Mouse (Mus musculus) liver, adult 2 months (tissue): ENCODE measurements around the gene Oxtr. TPM values are rescaled to one million over a fixed set of nuclear protein-coding genes. Genes with fewer than 3 reads are reported as not detected.

Experiments used
- DNase-seq: peaks from one replicate; pipeline ENCODE4 v3.0.0-alpha.2; 2011; ENCODE audit warnings: low read depth, low spot score; ENCODE audit errors: extremely low read depth
- H3K27ac ChIP-seq: fragments of 200-500 bp; replicated peaks from 2 replicates; pipeline ENCODE4 v1.5.1; 2012; ENCODE audit warnings: low read depth, mild to moderate bottlenecking, control low read depth, inconsistent platforms, low read length; ENCODE audit not compliant: insufficient read depth
- H3K27me3 ChIP-seq: fragments of 200-500 bp; 2 replicates; pipeline ENCODE4 v1.6.1; 2012; ENCODE audit warnings: mild to moderate bottlenecking, moderate library complexity, low read length, inconsistent platforms; ENCODE audit not compliant: control insufficient read depth, insufficient read depth
- H3K36me3 ChIP-seq: fragments of 200-500 bp; 2 replicates; pipeline ENCODE4 v1.6.1; 2012; ENCODE audit warnings: low read length, inconsistent platforms; ENCODE audit not compliant: control insufficient read depth, insufficient read depth
- H3K4me1 ChIP-seq: fragments of 200-500 bp; 2 replicates; pipeline ENCODE4 v1.6.1; 2011; ENCODE audit warnings: low read length; ENCODE audit not compliant: control insufficient read depth, insufficient read depth
- H3K4me3 ChIP-seq: fragments of 200-500 bp; 2 replicates; pipeline ENCODE4 v1.5.1; 2011; ENCODE audit warnings: low read depth, mild to moderate bottlenecking, control low read depth, low read length, moderate library complexity; ENCODE audit not compliant: insufficient read depth
- H3K79me2 ChIP-seq: fragments of 200-500 bp; 2 replicates; pipeline ENCODE4 v1.6.1; 2012; ENCODE audit warnings: inconsistent platforms, mild to moderate bottlenecking, low read length, moderate library complexity; ENCODE audit not compliant: control insufficient read depth, insufficient read depth
- H3K9ac ChIP-seq: fragments of 200-500 bp; 2 replicates; pipeline ENCODE4 v1.6.1; 2012; ENCODE audit warnings: low read depth, mild to moderate bottlenecking, control low read depth, inconsistent platforms, low read length
- CTCF ChIP-seq: fragments of 200-500 bp; IDR thresholded peaks from 2 replicates; pipeline ENCODE4 v1.5.1; 2011; ENCODE audit warnings: low read depth, low read length, control low read depth
- POLR2A ChIP-seq: fragments of 200-500 bp; IDR thresholded peaks from 2 replicates; pipeline ENCODE4 v1.6.1; 2011; ENCODE audit warnings: low read length, control low read depth; ENCODE audit not compliant: insufficient read depth; ENCODE audit errors: extremely low read depth
- WGBS: fragments of 180-500 bp; shearing (Covaris S2); methylation state at CpG from one replicate; pipeline ENCODE4 v1.1.7; 2018; 5-methylcytosine and 5-hydroxymethylcytosine counted together
- polyA plus RNA-seq: library from polyadenylated mRNA; depleted of rRNA; stranded (reverse); fragments of >200 nt; gene quantifications from 2 replicates; pipeline ENCODE4 v1.2.3, GENCODE M21; 2012
- total RNA-seq: library from RNA; depleted of rRNA; stranded (reverse); fragments of >200 nt; gene quantifications from 2 replicates; pipeline ENCODE4 v1.2.3, GENCODE M21; 2014

The Oxtr gene
- total and polyA plus RNA-seq, 2 experiments, result not detected

GRCm38 (mm10) chr6:112514591-112514990, 24.8 kb upstream of the Oxtr start:
- Histone ChIP-seq H3K4me1 (no peaks in the 10 kb centered on the region), H3K36me3 (no peaks in the 10 kb centered on the region), H3K27me3 (no peaks in the 10 kb centered on the region), H3K4me3 (no peak overlapping the region), H3K79me2 (no peaks in the 10 kb centered on the region), H3K9ac (no peak overlapping the region), H3K27ac (no peak overlapping the region)
- no peak for TF ChIP-seq CTCF
- TF ChIP-seq POLR2A, result no peak
- WGBS, result 88% methylated on average over 6 of the region's 6 CpGs
- no peak for DNase-seq

- Histone ChIP-seq H3K27ac (no peak overlapping the region), H3K36me3 (no peaks in the 10 kb centered on the region), H3K9ac (no peak overlapping the region), H3K4me1 (no peaks in the 10 kb centered on the region), H3K27me3 (no peaks in the 10 kb centered on the region), H3K4me3 (no peak overlapping the region), H3K79me2 (no peaks in the 10 kb centered on the region)
- 73% methylated on average over 4 of the region's 4 CpGs for WGBS
- no peak for TF ChIP-seq POLR2A
- TF ChIP-seq CTCF, result no peak
- no peak for DNase-seq
These were observed 20.6 kb upstream of the Oxtr start for GRCm38 (mm10) chr6:112510346-112510745.

GRCm38 (mm10) chr6:112509590-112510131, 19.9 kb upstream of the Oxtr start:
- Histone ChIP-seq H3K27me3 (no peaks in the 10 kb centered on the region), H3K4me1 (no peaks in the 10 kb centered on the region), H3K79me2 (no peaks in the 10 kb centered on the region), H3K9ac (no peak overlapping the region), H3K4me3 (no peak overlapping the region), H3K36me3 (no peaks in the 10 kb centered on the region), H3K27ac (no peak overlapping the region)
- 79% methylated on average over 2 of the region's 2 CpGs for WGBS
- DNase-seq, result no peak
- TF ChIP-seq CTCF, result no peak
- TF ChIP-seq POLR2A, result no peak

GRCm38 (mm10) chr6:112507617-112508016, 17.9 kb upstream of the Oxtr start:
- whole genome bisulfite sequencing, result 75% methylated on average over 2 of the region's 2 CpGs
- Histone ChIP-seq H3K9ac (no peak overlapping the region), H3K27ac (no peak overlapping the region), H3K4me3 (no peak overlapping the region), H3K36me3 (no peaks in the 10 kb centered on the region), H3K27me3 (no peaks in the 10 kb centered on the region), H3K4me1 (no peaks in the 10 kb centered on the region), H3K79me2 (no peaks in the 10 kb centered on the region)
- no peak for DNase-seq
- TF ChIP-seq POLR2A, result no peak
- no peak for TF ChIP-seq CTCF

GRCm38 (mm10) chr6:112501156-112501555, 11.4 kb upstream of the Oxtr start:
- Histone ChIP-seq H3K9ac (no peak overlapping the region), H3K36me3 (no peaks in the 10 kb centered on the region), H3K27me3 (no peaks in the 10 kb centered on the region), H3K4me1 (peaks cover 18% of the 10 kb centered on the region), H3K27ac (no peak overlapping the region), H3K4me3 (no peak overlapping the region), H3K79me2 (no peaks in the 10 kb centered on the region)
- TF ChIP-seq POLR2A (no peak), CTCF (peak; percentile 22; the same call in 1 of the 2 replicates)
- peak; percentile 67 for DNase-seq
- WGBS, result 30% methylated on average over 2 of the region's 2 CpGs

GRCm38 (mm10) chr6:112499456-112499855, 9.7 kb upstream of the Oxtr start:
- Histone ChIP-seq H3K27me3 (no peaks in the 10 kb centered on the region), H3K9ac (no peak overlapping the region), H3K4me3 (no peak overlapping the region), H3K27ac (peak overlapping the region; percentile 75), H3K79me2 (no peaks in the 10 kb centered on the region), H3K4me1 (peaks cover 22% of the 10 kb centered on the region), H3K36me3 (no peaks in the 10 kb centered on the region)
- TF ChIP-seq POLR2A, result no peak
- DNase-seq, result peak; percentile 93
- WGBS, result 30% methylated on average over 2 of the region's 2 CpGs
